Comparison of ENCODE assay signal across 19 mouse cellular contexts in genomic region chr3:85172096-85172495, GRCm38 (mm10).
DNase-seq lines count a peak whose midpoint lies in the region; ATAC-seq lines count a peak whose summit lies in the region.
"Had no signal": no experiment of that assay in that cellular context is flagged by ENCODE, and none has a peak within 500 bp of the region (broad histone marks: within the 10 kb centered on the region; RNA-seq: fewer than 3 reads in every experiment).

No protein-coding gene starts in this region.

- H3K9ac ChIP-seq in kidney, embryonic 16.5 days (replicated peaks; ENCODE audit: low read length) = no peak overlapping the region
- no peak overlapping the region for H3K9ac ChIP-seq in kidney, embryonic 14.5 days (ENCODE audit: low read depth, low read length)
- H3K9ac ChIP-seq in embryonic facial prominence, embryonic 15.5 days = no peak overlapping the region
- H3K9ac ChIP-seq: forebrain, embryonic 15.5 days; heart, embryonic 13.5 days; limb, embryonic 12.5 days; liver, embryonic 15.5 days had no signal

- H3K4me2 ChIP-seq in kidney, embryonic 16.5 days (replicated peaks; ENCODE audit: low read depth, low read length) = peak overlapping the region; percentile 24; the same call in 1 of the 2 replicates
- no peak overlapping the region for H3K4me2 ChIP-seq in kidney, embryonic 14.5 days (replicated peaks; ENCODE audit: low read depth, low read length)
- peak overlapping the region; percentile 25 for H3K4me2 ChIP-seq in embryonic facial prominence, embryonic 15.5 days (replicated peaks)
- H3K4me2 ChIP-seq: forebrain, embryonic 15.5 days; heart, embryonic 13.5 days; hindbrain, embryonic 13.5 days; liver, embryonic 15.5 days had no signal

- no peaks in the 10 kb centered on the region for H3K27me3 ChIP-seq in kidney, embryonic 16.5 days (ENCODE audit: insufficient read depth, low read length)
- H3K27me3 ChIP-seq in kidney, embryonic 14.5 days (ENCODE audit: control insufficient read depth, insufficient read depth, low read length) = no peaks in the 10 kb centered on the region
- H3K27me3 ChIP-seq in embryonic facial prominence, embryonic 15.5 days = no peaks in the 10 kb centered on the region
- H3K27me3 ChIP-seq: forebrain, embryonic 15.5 days; heart, embryonic 13.5 days; hindbrain, embryonic 13.5 days; limb, embryonic 12.5 days; liver, embryonic 15.5 days had no signal

- H3K9me3 ChIP-seq in kidney, embryonic 16.5 days (ENCODE audit: low read length) = no peaks in the 10 kb centered on the region
- no peaks in the 10 kb centered on the region for H3K9me3 ChIP-seq in kidney, embryonic 14.5 days (ENCODE audit: control insufficient read depth, low read length)
- no peaks in the 10 kb centered on the region for H3K9me3 ChIP-seq in embryonic facial prominence, embryonic 15.5 days (replicated peaks)
- H3K9me3 ChIP-seq: forebrain, embryonic 15.5 days; heart, embryonic 13.5 days; hindbrain, embryonic 13.5 days; limb, embryonic 12.5 days; liver, embryonic 15.5 days had no signal

- peak; percentile 46 for DNase-seq in skeletal muscle tissue, adult 2 months (ENCODE audit: low read depth, low spot score)
- DNase-seq: adrenal gland, adult 2 months; heart, adult 18-20 months; kidney, postnatal 10 days had no signal

- H3K27ac ChIP-seq in kidney, embryonic 16.5 days (ENCODE audit: low read length) = no peak overlapping the region
- H3K27ac ChIP-seq in kidney, embryonic 14.5 days (ENCODE audit: low read depth, low read length) = no peak overlapping the region
- no peak overlapping the region for H3K27ac ChIP-seq in brown adipose tissue, adult 24 weeks (replicated peaks; ENCODE audit: low read depth, low read length)
- no peak overlapping the region for H3K27ac ChIP-seq in embryonic facial prominence, embryonic 15.5 days (replicated peaks)
- H3K27ac ChIP-seq: forebrain, embryonic 15.5 days; heart, embryonic 13.5 days; hindbrain, embryonic 13.5 days; liver, embryonic 15.5 days; stomach, postnatal 0 days had no signal

- no peaks in the 10 kb centered on the region for H3K36me3 ChIP-seq in kidney, embryonic 16.5 days (ENCODE audit: insufficient read depth, low read length)
- no peaks in the 10 kb centered on the region for H3K36me3 ChIP-seq in kidney, embryonic 14.5 days (ENCODE audit: control insufficient read depth, insufficient read depth, low read length)
- no peaks in the 10 kb centered on the region for H3K36me3 ChIP-seq in embryonic facial prominence, embryonic 15.5 days
- H3K36me3 ChIP-seq: forebrain, embryonic 15.5 days; heart, embryonic 13.5 days; hindbrain, embryonic 13.5 days; limb, embryonic 12.5 days; liver, embryonic 15.5 days had no signal

- no peak overlapping the region for H3K4me3 ChIP-seq in kidney, embryonic 16.5 days (ENCODE audit: low read length)
- H3K4me3 ChIP-seq in kidney, embryonic 14.5 days (ENCODE audit: low read length) = no peak overlapping the region
- 0 out of 2 replicates have a peak overlapping the region, but pooled peaks have one; percentile 30 for H3K4me3 ChIP-seq in brown adipose tissue, adult 24 weeks (ENCODE audit: insufficient read depth, low read depth, low read length)
- no peak overlapping the region for H3K4me3 ChIP-seq in embryonic facial prominence, embryonic 15.5 days (replicated peaks)
- H3K4me3 ChIP-seq: erythroblast, embryonic 14.5 days; forebrain, embryonic 15.5 days; heart, embryonic 13.5 days; hindbrain, embryonic 13.5 days; limb, embryonic 12.5 days; liver, embryonic 15.5 days had no signal

- ATAC-seq in kidney, embryonic 16.5 days (ENCODE audit: low FRiP score, low TSS enrichment) = no peak
- no peak for ATAC-seq in kidney, embryonic 14.5 days (ENCODE audit: low FRiP score, low TSS enrichment)
- no peak for ATAC-seq in embryonic facial prominence, embryonic 15.5 days (ENCODE audit: insufficient number of reproducible peaks, low FRiP score, low TSS enrichment, low read depth)
- no peak for ATAC-seq in cerebellum, adult (ENCODE audit: insufficient number of reproducible peaks, low FRiP score, low TSS enrichment)
- ATAC-seq in monocyte, adult 5-6 weeks (replicated peaks; ENCODE audit: insufficient number of reproducible peaks, low FRiP score, low TSS enrichment, poor library complexity, severe bottlenecking) = no peak
- ATAC-seq: forebrain, embryonic 15.5 days; inflammation-experienced regulatory T-cells, adult 6 months; midbrain, embryonic 16.5 days had no signal

- peaks cover 11% of the 10 kb centered on the region; the same call in 1 of the 2 replicates for H3K4me1 ChIP-seq in kidney, embryonic 16.5 days (ENCODE audit: insufficient read depth, low read length)
- peaks cover 3% of the 10 kb centered on the region; the same call in 1 of the 2 replicates for H3K4me1 ChIP-seq in kidney, embryonic 14.5 days (ENCODE audit: control insufficient read depth, insufficient read depth, low read length)
- no peaks in the 10 kb centered on the region for H3K4me1 ChIP-seq in brown adipose tissue, adult 24 weeks (ENCODE audit: control insufficient read depth, insufficient read depth, insufficient read length, low read length)
- 0 out of 2 replicates have a peak, but pooled peaks cover 5% of the 10 kb centered on the region for H3K4me1 ChIP-seq in embryonic facial prominence, embryonic 15.5 days
- H3K4me1 ChIP-seq: forebrain, embryonic 15.5 days; liver, embryonic 15.5 days had no signal

- 42% methylated on average over 12 of the region's 12 CpGs for WGBS in kidney, embryonic 16.5 days
- 49% methylated on average over 12 of the region's 12 CpGs for WGBS in kidney, embryonic 14.5 days
- 61% methylated on average over 12 of the region's 12 CpGs for WGBS in embryonic facial prominence, embryonic 15.5 days
